ENCODE assay signal across 8 mouse cellular contexts in the genomic region with DNA sequence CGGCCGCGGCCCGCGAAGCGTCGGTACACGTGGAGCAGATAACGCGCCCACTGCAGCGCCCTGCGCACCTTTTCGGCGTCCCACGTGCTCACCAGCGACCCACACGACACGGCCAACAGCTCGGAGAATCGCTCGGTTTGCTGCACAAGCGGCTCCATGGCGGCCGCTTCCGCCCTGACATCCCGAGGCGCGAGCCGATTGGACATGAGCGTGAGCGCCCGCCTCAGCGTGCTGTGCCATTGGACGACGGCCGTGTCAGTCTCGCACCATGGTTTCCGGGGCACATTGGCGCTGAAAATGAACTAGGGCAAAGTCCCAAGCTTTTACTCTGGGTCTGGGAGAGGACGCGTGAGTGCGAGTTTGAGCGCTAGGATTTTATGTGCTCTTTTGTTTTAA. TPM values are rescaled to one million over a fixed set of nuclear protein-coding genes. Genes with fewer than 3 reads are reported as not detected.
DNase-seq lines count a peak whose midpoint lies in the region; ATAC-seq and TF ChIP-seq lines count a peak whose summit lies in the region.

TSS of gene Fancf (minus strand) at position 171 of the 396 bp plus-strand sequence.

- peaks cover 29% of the 10 kb centered on the region for H3K36me3 ChIP-seq in C2C12 (ENCODE audit: control insufficient read depth, insufficient read depth)
- peaks cover 57% of the 10 kb centered on the region for H3K36me3 ChIP-seq in erythroblast, embryonic 14.5 days (ENCODE audit: control insufficient read depth)
- H3K36me3 ChIP-seq in heart, embryonic 11.5 days (ENCODE audit: control insufficient read depth, insufficient read depth, low read length): no peaks in the 10 kb centered on the region; the same call in 1 of the 2 replicates
- H3K36me3 ChIP-seq in kidney, embryonic 16.5 days (ENCODE audit: insufficient read depth, low read length): 0 out of 2 replicates have a peak, but pooled peaks cover 12% of the 10 kb centered on the region
- H3K36me3 ChIP-seq in liver, adult 2 months (ENCODE audit: control insufficient read depth, insufficient read depth, low read length): peaks cover 2% of the 10 kb centered on the region; the same call in 1 of the 2 replicates
- peaks cover 20% of the 10 kb centered on the region for H3K36me3 ChIP-seq in myocyte (ENCODE audit: control insufficient read depth, insufficient read depth)
- no peaks in the 10 kb centered on the region for H3K36me3 ChIP-seq in splenic B cell, adult 2 months (ENCODE audit: control insufficient read depth, insufficient read depth, low read length, poor library complexity, severe bottlenecking)

- H3ac ChIP-seq in C2C12 (ENCODE audit: control insufficient read depth, insufficient read length, low read depth) (peak within 1 kb of the TSS; percentile 80), myocyte (ENCODE audit: control insufficient read depth, insufficient read length) (peak within 1 kb of the TSS; percentile 91)

- under 1% methylated on average over 43 of the region's 43 CpGs for WGBS in heart, embryonic 11.5 days (ENCODE audit: insufficient replicate concordance)
- under 1% methylated on average over 43 of the region's 43 CpGs for WGBS in kidney, embryonic 16.5 days
- WGBS in liver, adult 2 months: under 1% methylated on average over 43 of the region's 43 CpGs

- H3K79me2 ChIP-seq in C2C12 (ENCODE audit: control insufficient read depth, insufficient read depth) (peaks cover 59% of the 10 kb centered on the region), myocyte (ENCODE audit: control insufficient read depth, insufficient read depth) (peaks cover 42% of the 10 kb centered on the region)
- peaks cover 9% of the 10 kb centered on the region; the same call in 1 of the 2 replicates for H3K79me2 ChIP-seq in liver, adult 2 months (ENCODE audit: control insufficient read depth, insufficient read depth, low read length)

- DNase-seq in brain, embryonic 14.5 days (ENCODE audit: low read depth): peak; percentile 98
- peak; percentile 87 for DNase-seq in liver, adult 2 months (ENCODE audit: extremely low read depth, low read depth, low spot score)
- DNase-seq in splenic B cell, adult 2 months (ENCODE audit: low read depth, low spot score): peak; percentile 95

- peak; percentile 99 for ATAC-seq in heart, embryonic 11.5 days (replicated peaks; ENCODE audit: insufficient number of reproducible peaks, low FRiP score, low TSS enrichment)
- peak; percentile 98 for ATAC-seq in kidney, embryonic 16.5 days (ENCODE audit: low FRiP score, low TSS enrichment)

- peaks cover 31% of the 10 kb centered on the region for H3K79me3 ChIP-seq in C2C12 (ENCODE audit: low read depth)

- H3K4me1 ChIP-seq in erythroblast, embryonic 14.5 days (ENCODE audit: control insufficient read depth): peaks cover 42% of the 10 kb centered on the region
- H3K4me1 ChIP-seq in heart, embryonic 11.5 days (ENCODE audit: control insufficient read depth, insufficient read depth, low read length): peaks cover 5% of the 10 kb centered on the region
- H3K4me1 ChIP-seq in kidney, embryonic 16.5 days (ENCODE audit: insufficient read depth, low read length): peaks cover 18% of the 10 kb centered on the region
- peaks cover 9% of the 10 kb centered on the region for H3K4me1 ChIP-seq in liver, adult 2 months (ENCODE audit: control insufficient read depth, insufficient read depth, low read length)

- H3K27me3 ChIP-seq in C2C12 (ENCODE audit: control insufficient read depth, insufficient read depth, insufficient read length): no peaks in the 10 kb centered on the region
- no peaks in the 10 kb centered on the region for H3K27me3 ChIP-seq in erythroblast, embryonic 14.5 days (ENCODE audit: control insufficient read depth)
- no peaks in the 10 kb centered on the region for H3K27me3 ChIP-seq in heart, embryonic 11.5 days (ENCODE audit: control insufficient read depth, insufficient read depth, low read length)
- no peaks in the 10 kb centered on the region for H3K27me3 ChIP-seq in kidney, embryonic 16.5 days (ENCODE audit: insufficient read depth, low read length)
- no peaks in the 10 kb centered on the region for H3K27me3 ChIP-seq in liver, adult 2 months (ENCODE audit: control insufficient read depth, insufficient read depth, low read length)
- H3K27me3 ChIP-seq in myocyte (ENCODE audit: control insufficient read depth, insufficient read depth, insufficient read length): no peaks in the 10 kb centered on the region
- H3K27me3 ChIP-seq in splenic B cell, adult 2 months (ENCODE audit: control insufficient read depth, insufficient read depth, low read length, poor library complexity, severe bottlenecking): no peaks in the 10 kb centered on the region; the same call in 1 of the 2 replicates

- peak within 1 kb of the TSS; percentile 96 for H3K27ac ChIP-seq in heart, embryonic 11.5 days (ENCODE audit: low read depth, low read length)
- peak within 1 kb of the TSS; percentile 98 for H3K27ac ChIP-seq in kidney, embryonic 16.5 days (ENCODE audit: low read length)
- H3K27ac ChIP-seq in liver, adult 2 months (replicated peaks; ENCODE audit: insufficient read depth, low read depth, low read length): peak within 1 kb of the TSS; percentile 89

- H3K9ac ChIP-seq in heart, embryonic 11.5 days (ENCODE audit: low read depth, low read length): peak within 1 kb of the TSS; percentile 89
- peak within 1 kb of the TSS; percentile 93 for H3K9ac ChIP-seq in kidney, embryonic 16.5 days (replicated peaks; ENCODE audit: low read length)
- H3K9ac ChIP-seq in liver, adult 2 months (ENCODE audit: low read depth, low read length): peak within 1 kb of the TSS; percentile 95

- peak within 1 kb of the TSS; percentile 52 for H3K4me3 ChIP-seq in C2C12 (ENCODE audit: insufficient read depth, poor library complexity, severe bottlenecking)
- H3K4me3 ChIP-seq in erythroblast, embryonic 14.5 days (replicated peaks): peak within 1 kb of the TSS; percentile 88
- peak within 1 kb of the TSS; percentile 71 for H3K4me3 ChIP-seq in heart, embryonic 11.5 days (ENCODE audit: low read depth, low read length)
- H3K4me3 ChIP-seq in kidney, embryonic 16.5 days (ENCODE audit: low read length): peak within 1 kb of the TSS; percentile 80
- peak within 1 kb of the TSS; percentile 88 for H3K4me3 ChIP-seq in liver, adult 2 months (ENCODE audit: insufficient read depth, low read depth, low read length)
- H3K4me3 ChIP-seq in myocyte: peak within 1 kb of the TSS; percentile 39

- TF ChIP-seq POLR2A in brain, embryonic 14.5 days (IDR thresholded peaks at IDR 0.05; ENCODE audit: borderline replicate concordance, extremely low read depth, insufficient read depth, insufficient read length, poor library complexity, severe bottlenecking): peak; percentile 46; the same call in 1 of the 2 replicates
- peak; percentile 48; the same call in 1 of the 2 replicates for TF ChIP-seq POLR2A in liver, adult 2 months (IDR thresholded peaks at IDR 0.05; ENCODE audit: extremely low read depth, insufficient read depth, low read length)
- peak; percentile 41 for TF ChIP-seq POLR2A in myocyte (IDR thresholded peaks at IDR 0.05; ENCODE audit: insufficient read length, low read depth)

- H3K9me3 ChIP-seq in erythroblast, embryonic 14.5 days (ENCODE audit: control insufficient read depth, low read length): peaks cover 3% of the 10 kb centered on the region; the same call in 1 of the 2 replicates
- H3K9me3 ChIP-seq in heart, embryonic 11.5 days (replicated peaks; ENCODE audit: control insufficient read depth, low read length): no peaks in the 10 kb centered on the region
- H3K9me3 ChIP-seq in kidney, embryonic 16.5 days (ENCODE audit: low read length): no peaks in the 10 kb centered on the region

- TF ChIP-seq CTCF in C2C12 (IDR thresholded peaks at IDR 0.05; ENCODE audit: control insufficient read depth, insufficient read depth, insufficient read length): no peak
- TF ChIP-seq CTCF in brain, embryonic 14.5 days (IDR thresholded peaks at IDR 0.05; ENCODE audit: borderline replicate concordance, extremely low read depth, insufficient read depth, insufficient read length): no peak
- no peak for TF ChIP-seq CTCF in liver, adult 2 months (IDR thresholded peaks at IDR 0.05; ENCODE audit: low read depth, low read length)

- H3K4me2 ChIP-seq in heart, embryonic 11.5 days: peak within 1 kb of the TSS; percentile 79
- H3K4me2 ChIP-seq in kidney, embryonic 16.5 days (replicated peaks; ENCODE audit: low read depth, low read length): peak within 1 kb of the TSS; percentile 86
- peak within 1 kb of the TSS; percentile 96 for H3K4me2 ChIP-seq in myocyte (ENCODE audit: low read depth)

TF ChIP-seq in C2C12, 6 proteins besides CTCF, POLR2A, EP300 and RAD21:
- TF ChIP-seq USF1 (IDR thresholded peaks at IDR 0.05; ENCODE audit: low read depth) (no peak), MYOG (IDR thresholded peaks at IDR 0.05; ENCODE audit: control insufficient read depth, extremely low read depth, insufficient read length) (no peak), MAX (IDR thresholded peaks at IDR 0.05) (peak; percentile 73)
TF ChIP-seq in C2C12: peak in this region for 1.

TF ChIP-seq in myocyte, 11 proteins besides CTCF, POLR2A, EP300 and RAD21:
- TF ChIP-seq SRF (IDR thresholded peaks at IDR 0.05; ENCODE audit: control insufficient read depth, insufficient read length, low read depth) (no peak), TCF12 (IDR thresholded peaks at IDR 0.05; ENCODE audit: insufficient read depth, poor library complexity, severe bottlenecking) (no peak), E2F4 (IDR thresholded peaks at IDR 0.05; ENCODE audit: insufficient read depth) (peak; percentile 91), POLR2AphosphoS2 (IDR thresholded peaks at IDR 0.05; ENCODE audit: insufficient read length, low read depth) (peak; percentile 85), MAX (IDR thresholded peaks at IDR 0.05; ENCODE audit: low read depth) (no peak), CEBPB (IDR thresholded peaks at IDR 0.05; ENCODE audit: insufficient read depth, poor library complexity, severe bottlenecking) (no peak)

RNA-seq across cellular contexts. Expression of gene Fancf, which starts in this region (rescaled TPM):
- polyA plus RNA-seq in C2C12 (2012; fragmentation: generic; extraction: Trizol) (14.2 TPM), myocyte (2012; fragmentation: generic; extraction: Trizol) (7.2 TPM)
- polyA plus RNA-seq in brain, embryonic 14.5 days (2012; rRNA removed): 10.0 and 15.3 TPM in 2 replicates
- 0.42 and 0.70 TPM in 2 replicates for polyA plus RNA-seq in erythroblast, embryonic 14.5 days (2012)
- polyA plus RNA-seq in heart, embryonic 11.5 days (2014; fragmentation: Nextera tagmentation; extraction: Ambion mirVana): 8.3 and 8.6 TPM in 2 replicates
- polyA plus RNA-seq in kidney, embryonic 16.5 days (2015; fragmentation: Nextera tagmentation; extraction: Ambion mirVana): 2.8 and 3.3 TPM in 2 replicates
- 4.9 and 6.1 TPM in 2 replicates for total RNA-seq in liver, adult 2 months (2014; rRNA removed)
- polyA plus RNA-seq in liver, adult 2 months (2012; rRNA removed): 6.0 and 6.4 TPM in 2 replicates

Comparison
In these comparisons a context has a peak if more than half of its experiments do, and no peak if none do; other contexts are left out.
1. Peak in every context shown above with its lines: DNase-seq, ATAC-seq, H3K4me3 ChIP-seq and H3K27ac ChIP-seq.